Mouse (Mus musculus): Measurements from ENCODE around the gene Egfr.

Gene Egfr

DNA sequence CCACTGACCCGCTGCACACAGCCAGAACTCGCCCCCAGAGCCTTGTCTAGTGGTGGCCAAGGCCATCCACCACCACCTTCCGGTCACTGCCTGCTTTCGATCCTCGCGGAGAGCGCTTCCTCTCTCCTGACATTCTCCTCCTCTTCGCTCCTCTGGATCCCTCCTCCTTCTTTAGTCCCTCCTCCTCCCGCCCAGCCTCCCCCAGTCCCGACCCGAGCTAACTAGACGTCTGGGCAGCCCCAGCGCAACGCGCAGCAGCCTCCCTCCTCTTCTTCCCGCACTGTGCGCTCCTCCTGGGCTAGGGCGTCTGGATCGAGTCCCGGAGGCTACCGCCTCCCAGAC lies at the start of gene Egfr:
Gene Egfr (plus strand): TSS at position 197 of the 342 bp plus-strand sequence.
- no peak for DNase-seq (ENCODE audit: extremely low spot score, low spot score)

- no peak for DNase-seq (ENCODE audit: extremely low spot score, low spot score)
Observed at GRCm38 (mm10) chr11:16703221-16703620, 48.8 kb upstream of the Egfr start.

DNA sequence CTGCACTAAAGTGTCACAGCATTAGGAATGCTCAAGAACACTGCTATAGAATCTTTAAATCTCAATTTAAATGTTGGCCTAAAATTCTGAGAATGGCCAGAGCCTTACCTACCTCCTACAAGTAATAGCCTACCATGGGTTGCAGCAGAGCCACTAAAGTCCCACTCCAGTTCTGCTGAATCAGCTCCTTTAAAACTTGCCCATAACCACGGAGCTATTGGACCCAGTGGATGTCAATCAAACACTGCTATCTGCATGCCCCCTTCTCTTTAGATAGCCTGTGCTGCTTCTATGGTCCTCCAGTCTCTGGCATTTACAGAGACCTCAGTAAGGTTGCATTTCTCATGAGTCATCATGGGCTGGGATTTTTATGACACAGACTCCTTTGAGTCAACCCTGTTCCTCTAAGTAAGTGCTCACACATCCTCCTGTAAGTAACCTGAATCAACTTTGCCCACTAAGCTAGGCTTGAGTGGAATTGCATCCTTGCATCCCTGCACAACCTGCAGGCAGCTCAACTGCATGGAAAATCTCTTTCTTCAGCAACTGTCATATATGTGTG lies 16.8 kb upstream of the Egfr start:
- DNase-seq (ENCODE audit: extremely low spot score, low spot score) = no peak

DNA sequence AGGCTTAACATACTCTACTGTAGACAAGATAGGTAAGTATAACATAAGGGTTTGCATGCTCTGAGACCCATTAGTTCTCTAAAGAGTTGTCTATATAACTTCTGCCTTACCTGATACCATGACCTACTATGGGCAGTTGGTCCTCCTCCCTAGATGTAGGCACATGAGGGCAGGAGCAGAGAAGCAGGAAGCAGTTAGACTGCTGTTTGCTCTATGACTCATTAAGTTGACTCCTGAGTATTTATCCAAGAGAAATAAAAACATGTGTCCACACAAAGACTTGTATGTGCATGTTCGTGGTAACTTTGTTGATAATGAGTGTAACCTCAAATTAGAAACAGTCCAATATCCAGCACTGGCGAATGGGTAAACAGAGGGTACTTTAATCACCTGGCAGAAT lies 14.7 kb upstream of the Egfr start:
- no peak for DNase-seq (ENCODE audit: extremely low spot score, low spot score)

GRCm38 (mm10) chr11:16738691-16739090 lies 13.3 kb upstream of the Egfr start:
- DNase-seq (ENCODE audit: extremely low spot score, low spot score) = no peak

DNA sequence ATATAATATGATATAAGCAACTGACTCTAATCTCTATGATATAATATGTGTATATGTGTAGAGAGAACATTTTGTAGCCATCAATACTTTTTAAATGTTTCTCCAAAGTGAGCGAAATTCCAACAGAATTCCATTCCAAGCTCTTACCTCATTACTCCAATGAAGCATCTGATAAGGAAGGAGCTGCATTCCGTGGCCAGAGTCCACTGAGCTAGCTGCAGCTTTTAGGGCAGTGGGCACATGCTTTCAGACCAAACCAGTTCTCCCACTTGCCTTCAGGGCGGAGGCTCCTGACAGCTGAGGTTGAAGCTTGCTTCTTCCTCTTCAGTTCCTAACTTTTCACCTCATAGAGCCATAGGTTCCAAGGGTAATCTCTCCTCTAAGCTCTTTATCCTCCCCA lies 12.8 kb upstream of the Egfr start:
- DNase-seq (ENCODE audit: extremely low spot score, low spot score) = no peak

DNA sequence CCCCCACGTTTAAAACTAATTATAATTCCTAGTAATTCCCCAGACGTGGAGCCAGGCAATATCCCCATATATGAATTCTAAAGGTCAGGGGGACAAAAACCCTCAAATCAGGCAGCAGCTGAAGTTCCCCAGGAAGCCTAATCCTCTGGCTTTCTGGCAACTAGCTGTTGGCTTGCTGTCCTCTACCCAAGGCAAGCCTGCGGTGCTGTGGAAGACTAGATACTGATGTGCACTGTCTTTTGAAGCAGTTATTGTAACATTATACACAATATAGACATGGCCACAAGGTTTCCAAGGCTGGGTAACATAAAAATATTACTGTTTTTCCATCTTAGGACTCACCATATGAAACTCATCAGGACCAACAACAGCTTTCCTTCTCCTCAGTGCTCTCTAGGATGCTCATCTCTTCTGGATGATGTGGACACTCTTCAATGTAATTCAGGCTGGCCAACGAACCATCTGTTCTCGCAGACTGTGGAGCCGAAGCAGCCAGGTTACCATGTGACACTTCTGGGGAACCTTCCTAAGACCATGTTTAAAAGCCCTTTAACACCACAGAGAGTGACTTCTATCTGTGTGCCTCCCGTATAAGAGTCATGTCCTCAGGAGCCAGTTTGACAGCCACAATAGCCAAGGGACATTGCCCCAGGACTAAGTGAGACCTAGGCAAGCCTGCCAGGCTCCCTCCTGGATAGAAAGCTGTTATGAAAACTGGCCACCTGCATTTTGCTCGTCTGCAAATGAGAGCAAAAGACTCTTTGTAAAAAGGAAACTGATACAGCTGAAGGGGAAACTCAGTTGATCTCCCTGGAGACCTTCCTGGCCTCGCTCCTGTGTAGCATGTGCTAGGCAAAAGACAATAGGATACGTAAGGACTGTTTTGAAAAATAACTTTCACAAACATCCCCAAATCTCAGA lies 11.1 kb upstream of the Egfr start:
- DNase-seq (ENCODE audit: extremely low spot score, low spot score) = no peak

DNA sequence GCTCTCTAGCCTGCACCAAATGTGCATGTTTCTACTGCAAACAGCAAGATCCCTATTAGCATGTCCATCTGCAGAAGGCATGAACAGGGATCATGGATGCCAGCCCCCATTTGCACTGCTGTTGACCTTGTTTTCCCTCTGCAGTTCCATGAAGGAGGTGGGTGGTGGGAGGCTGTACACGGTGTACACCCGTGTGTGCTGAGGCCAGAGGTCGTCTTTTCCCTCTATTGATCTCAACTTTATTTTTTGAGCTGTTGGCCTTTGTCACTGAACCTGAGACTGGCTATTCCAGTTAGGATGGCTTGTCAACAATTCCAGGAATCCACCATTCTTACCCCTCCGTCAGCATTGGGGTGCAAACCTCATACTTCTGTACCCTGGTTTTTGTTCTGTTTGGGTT lies 9.8 kb upstream of the Egfr start:
- no peak for DNase-seq (ENCODE audit: extremely low spot score, low spot score)

- no peak for DNase-seq (ENCODE audit: extremely low spot score, low spot score)
Observed at GRCm38 (mm10) chr11:16742821-16743220, 9.2 kb upstream of the Egfr start.

- no peak for DNase-seq (ENCODE audit: extremely low spot score, low spot score)
Observed at GRCm38 (mm10) chr11:16751457-16751982, 483 bp upstream of the Egfr start.

DNA sequence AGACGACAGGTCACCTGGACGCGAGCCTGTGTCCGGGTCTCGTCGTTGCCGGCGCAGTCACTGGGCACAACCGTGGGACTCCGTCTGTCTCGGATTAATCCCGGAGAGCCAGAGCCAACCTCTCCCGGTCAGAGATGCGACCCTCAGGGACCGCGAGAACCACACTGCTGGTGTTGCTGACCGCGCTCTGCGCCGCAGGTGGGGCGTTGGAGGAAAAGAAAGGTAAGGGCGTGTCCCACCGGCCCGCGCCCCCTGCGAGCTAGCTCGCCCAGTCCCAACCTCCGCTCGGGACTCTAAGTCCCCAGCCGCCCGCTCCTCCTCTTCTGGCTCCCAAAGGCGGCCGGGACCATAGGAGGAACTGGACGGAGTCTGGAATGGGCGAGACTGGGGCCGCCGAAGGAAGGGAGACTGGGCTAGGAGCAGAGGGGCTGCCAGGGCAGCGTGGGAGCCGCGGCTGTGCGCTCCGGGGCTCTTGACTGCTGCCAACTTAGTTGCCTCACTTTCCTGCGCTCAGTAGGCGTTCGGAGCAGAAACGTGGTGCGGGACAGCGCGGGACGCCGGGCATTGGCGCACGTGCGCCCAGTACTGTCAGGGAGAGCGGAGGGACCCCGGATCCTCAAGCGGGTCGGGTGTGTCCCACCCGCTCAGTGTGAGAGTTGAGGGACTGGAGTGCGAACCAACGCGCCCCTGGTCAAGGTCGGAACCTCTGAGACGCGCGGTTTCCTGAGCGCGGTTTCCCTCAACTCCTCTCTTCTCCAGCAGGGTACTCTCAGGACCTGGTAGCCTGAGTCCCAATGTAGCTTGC lies 548 bp downstream of the Egfr start:
- DNase-seq (ENCODE audit: extremely low spot score, low spot score) = peak; percentile 69

DNA sequence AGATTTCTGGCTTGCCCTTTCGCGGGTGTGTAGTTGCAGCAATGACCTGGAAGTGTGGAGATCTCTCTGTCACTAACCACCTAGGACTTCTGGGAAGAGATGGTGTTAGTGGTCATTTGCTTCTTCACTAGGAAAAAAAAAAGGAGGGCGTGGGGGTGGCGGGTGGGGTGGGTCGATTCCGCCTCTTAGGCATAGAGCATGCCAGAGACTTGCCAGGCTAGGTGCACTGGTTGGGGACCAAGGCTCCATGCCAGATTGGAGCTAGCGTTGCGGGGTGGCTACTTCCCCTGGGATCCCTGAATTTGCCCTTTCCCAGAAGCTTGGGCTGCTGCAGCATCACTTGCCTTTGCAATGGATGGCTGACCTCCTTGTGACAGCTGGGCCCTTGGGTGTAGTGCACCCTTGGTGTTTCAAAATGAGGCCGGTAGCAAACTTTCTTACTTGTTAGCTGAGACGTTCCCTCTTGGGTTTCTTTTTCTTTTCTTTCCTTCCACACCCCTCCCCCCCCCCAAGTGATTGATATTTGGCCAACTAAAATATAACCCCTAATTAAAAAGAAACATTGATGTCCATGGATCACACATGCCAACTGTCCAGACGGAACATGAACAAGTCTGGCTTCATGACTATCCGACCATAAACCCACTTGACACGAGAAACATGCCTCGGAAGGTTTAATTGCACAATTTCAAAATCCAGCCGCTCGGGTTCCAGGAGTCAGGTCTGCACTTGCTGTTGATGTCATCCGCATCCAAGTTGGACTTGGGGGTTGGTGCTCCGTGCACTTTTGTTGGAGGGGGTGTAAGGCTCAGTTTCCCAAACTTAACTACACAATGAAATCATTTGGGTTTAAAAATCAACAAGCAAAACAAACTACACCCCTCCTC lies 1.4 kb downstream of the Egfr start:
- no peak for DNase-seq (ENCODE audit: extremely low spot score, low spot score)

GRCm38 (mm10) chr11:16759930-16760329 lies 7.9 kb downstream of the Egfr start:
- DNase-seq (ENCODE audit: extremely low spot score, low spot score) = no peak

DNA sequence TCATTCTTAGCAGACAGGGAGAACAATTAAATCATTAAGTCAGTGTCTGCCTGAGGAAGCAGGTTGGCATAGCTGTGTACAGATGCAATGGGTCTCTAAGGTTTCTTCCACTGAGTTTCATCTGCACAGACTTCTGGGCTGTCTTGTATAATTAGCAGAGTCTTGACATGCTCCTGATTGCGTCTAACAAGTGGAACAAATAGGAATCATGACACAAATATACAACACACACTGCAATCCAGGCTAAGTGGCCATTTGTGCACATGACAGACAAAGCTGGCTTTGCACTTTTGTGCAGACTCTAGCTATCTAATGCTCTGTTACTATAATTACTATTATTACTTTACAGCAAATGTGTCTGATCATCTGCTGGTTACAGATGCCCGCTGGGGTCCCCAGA lies 9.2 kb downstream of the Egfr start:
- no peak for DNase-seq (ENCODE audit: extremely low spot score, low spot score)

DNA sequence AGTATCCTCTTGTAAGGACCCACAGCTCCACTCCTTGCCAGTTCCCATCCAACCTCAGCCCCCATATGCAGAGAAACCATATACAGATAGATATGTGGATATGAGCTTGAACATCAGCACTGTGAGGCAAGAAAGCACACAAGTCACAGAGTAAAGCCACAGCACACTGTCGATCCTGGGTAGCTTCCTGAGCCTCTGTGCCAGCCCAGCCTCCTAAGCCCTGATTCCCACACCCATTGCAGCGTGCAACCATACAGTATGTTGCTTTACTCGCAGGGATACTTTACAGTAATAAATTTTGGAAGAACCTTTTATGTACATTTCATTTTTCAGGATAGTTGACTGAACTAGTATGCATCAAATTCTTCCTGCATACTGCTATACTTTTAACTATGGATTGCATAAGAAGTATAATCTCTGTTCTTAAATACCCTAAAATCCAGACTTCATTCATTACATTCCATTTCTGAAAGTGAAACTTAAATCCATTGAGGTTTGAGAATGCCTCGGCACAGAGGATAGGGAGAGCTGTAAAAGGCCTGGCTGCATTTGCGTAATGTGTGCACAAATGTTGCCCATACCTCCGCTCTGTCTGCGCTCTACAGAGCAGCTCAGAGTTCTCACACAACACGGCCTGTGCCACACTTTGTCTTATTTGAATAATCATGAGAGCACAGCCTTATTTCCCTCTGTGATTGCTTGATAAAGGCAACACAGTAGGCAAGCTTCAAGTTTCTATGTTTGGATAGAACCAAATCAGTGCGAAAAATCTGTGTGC lies 14.2 kb downstream of the Egfr start:
- DNase-seq (ENCODE audit: extremely low spot score, low spot score) = peak; percentile 11

- peak; percentile 1 for DNase-seq (ENCODE audit: extremely low spot score, low spot score)
Observed at GRCm38 (mm10) chr11:16767984-16768383, 16.0 kb downstream of the Egfr start.

GRCm38 (mm10) chr11:16769276-16769675 lies 17.3 kb downstream of the Egfr start:
- DNase-seq (ENCODE audit: extremely low spot score, low spot score) = no peak

GRCm38 (mm10) chr11:16769709-16770303 lies 17.8 kb downstream of the Egfr start:
- peak; percentile 8 for DNase-seq (ENCODE audit: extremely low spot score, low spot score)

GRCm38 (mm10) chr11:16770966-16771365 lies 19.0 kb downstream of the Egfr start:
- DNase-seq (ENCODE audit: extremely low spot score, low spot score) = no peak

- DNase-seq (ENCODE audit: extremely low spot score, low spot score) = no peak
Observed at GRCm38 (mm10) chr11:16772717-16773116, 20.7 kb downstream of the Egfr start.

Measured in neural tube, embryonic 10.5 days (tissue).